Mouse (Mus musculus): ENCODE measurements around the gene Fgfr2.

DNA sequence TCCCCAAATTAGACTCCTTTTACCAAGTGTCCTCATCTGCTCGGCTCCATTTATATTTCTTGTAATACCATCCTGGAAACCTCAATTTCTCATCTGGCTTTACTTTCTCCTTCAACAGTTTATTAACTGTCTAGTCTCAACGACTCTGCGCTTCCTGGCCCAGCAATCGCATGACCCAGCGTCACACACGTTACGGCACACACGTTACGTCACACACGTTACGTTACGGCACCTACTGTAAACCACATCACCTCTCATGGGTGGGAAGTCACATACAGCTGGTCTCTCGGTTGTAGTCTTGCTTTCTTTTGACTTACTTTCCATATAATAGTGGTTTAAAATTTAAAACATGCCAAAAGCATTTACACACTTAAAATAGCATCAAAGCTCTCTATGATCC is 1767.0 kb downstream of the Fgfr2 start:
- TF ChIP-seq CTCF (IDR thresholded peaks at IDR 0.05; ENCODE audit: control insufficient read depth, insufficient read depth, insufficient read length) (no peak), MYOG (IDR thresholded peaks at IDR 0.05; ENCODE audit: control insufficient read depth, extremely low read depth, insufficient read length) (no peak)
